Mouse (Mus musculus) bone marrow macrophage, adult 2 months (primary cell): ENCODE measurements around the gene Ctbp2. TPM values are rescaled to one million over a fixed set of nuclear protein-coding genes. Genes with fewer than 3 reads are reported as not detected.
A peak's percentile ranks its signal among the peaks of the same experiment; 100 is the strongest.

ENCODE experiments used
- H3K27ac ChIP-seq: 2 replicates; pipeline ENCODE4 v1.5.1; 2012; ENCODE audit warnings: low read depth, low read length; ENCODE audit not compliant: insufficient read depth
- H3K4me1 ChIP-seq: 2 replicates; pipeline ENCODE4 v1.6.1; 2012; ENCODE audit warnings: low read length; ENCODE audit not compliant: control insufficient read depth, insufficient read depth
- H3K4me3 ChIP-seq: 2 replicates; pipeline ENCODE4 v1.5.1; 2012; ENCODE audit warnings: mild to moderate bottlenecking, low read length, moderate library complexity; ENCODE audit not compliant: insufficient read depth
- CTCF ChIP-seq: IDR thresholded peaks from 2 replicates; pipeline ENCODE4 v1.5.1; 2012; ENCODE audit warnings: low read depth, mild to moderate bottlenecking, low read length, moderate library complexity
- POLR2A ChIP-seq: IDR thresholded peaks from 2 replicates; pipeline ENCODE4 v1.6.1; 2012; ENCODE audit warnings: mild to moderate bottlenecking, low read depth, low read length, borderline replicate concordance
- polyA plus RNA-seq: library from polyadenylated mRNA; stranded (reverse); fragments of >200 nt; gene quantifications from 2 replicates; pipeline ENCODE4 v1.2.4, GENCODE M21; 2012; ENCODE audit not compliant: missing spikeins, insufficient read depth, insufficient read length

The Ctbp2 gene
- 42.7 and 43.8 TPM in 2 replicates for polyA plus RNA-seq

- TF ChIP-seq CTCF (no peak), POLR2A (no peak)
- Histone ChIP-seq H3K27ac (peak within 1 kb of the TSS; percentile 100), H3K4me1 (peaks cover 21% of the 10 kb centered on the region), H3K4me3 (peak within 1 kb of the TSS; percentile 98)
Measured at GRCm38 (mm10) chr7:133123999-133124700, at the start of gene Ctbp2. Gene Ctbp2, minus strand, starts transcription at chr7:133124354.

- Histone ChIP-seq H3K4me1 (no peaks in the 10 kb centered on the region), H3K4me3 (no peak overlapping the region), H3K27ac (no peak overlapping the region)
- TF ChIP-seq CTCF (no peak), POLR2A (no peak)
Measured at GRCm38 (mm10) chr7:133171403-133172032, 47.4 kb upstream of the Ctbp2 start.

GRCm38 (mm10) chr7:133168928-133169327 is 44.8 kb upstream of the Ctbp2 start:
- no peaks in the 10 kb centered on the region for H3K4me1 ChIP-seq
- H3K27ac ChIP-seq, result no peak overlapping the region
- no peak overlapping the region for H3K4me3 ChIP-seq
- no peak for TF ChIP-seq CTCF
- TF ChIP-seq POLR2A, result no peak

GRCm38 (mm10) chr7:133167903-133168302 is 43.7 kb upstream of the Ctbp2 start:
- H3K27ac ChIP-seq, result no peak overlapping the region
- TF ChIP-seq POLR2A (no peak), CTCF (no peak)
- no peaks in the 10 kb centered on the region for H3K4me1 ChIP-seq

GRCm38 (mm10) chr7:133164770-133165169 is 40.6 kb upstream of the Ctbp2 start:
- no peaks in the 10 kb centered on the region for H3K4me1 ChIP-seq
- TF ChIP-seq CTCF, result no peak
- TF ChIP-seq POLR2A, result no peak
- H3K4me3 ChIP-seq, result no peak overlapping the region
- no peak overlapping the region for H3K27ac ChIP-seq

More at GRCm38 (mm10) chr7:133167903-133168302, 43.7 kb upstream of the Ctbp2 start:
- H3K4me3 ChIP-seq, result no peak overlapping the region

GRCm38 (mm10) chr7:133163011-133163410 is 38.9 kb upstream of the Ctbp2 start:
- Histone ChIP-seq H3K4me1 (no peaks in the 10 kb centered on the region), H3K27ac (no peak overlapping the region), H3K4me3 (no peak overlapping the region)
- TF ChIP-seq CTCF, result no peak
- TF ChIP-seq POLR2A, result no peak

GRCm38 (mm10) chr7:133162131-133162530 is 38.0 kb upstream of the Ctbp2 start:
- no peak for TF ChIP-seq CTCF
- no peak for TF ChIP-seq POLR2A
- H3K4me1 ChIP-seq, result no peaks in the 10 kb centered on the region
- H3K27ac ChIP-seq, result no peak overlapping the region
- no peak overlapping the region for H3K4me3 ChIP-seq

GRCm38 (mm10) chr7:133161362-133162080 is 37.4 kb upstream of the Ctbp2 start:
- Histone ChIP-seq H3K4me3 (no peak overlapping the region), H3K4me1 (no peaks in the 10 kb centered on the region), H3K27ac (no peak overlapping the region)
- TF ChIP-seq POLR2A (no peak), CTCF (no peak)

- H3K4me1 ChIP-seq, result no peaks in the 10 kb centered on the region
- H3K27ac ChIP-seq, result no peak overlapping the region
- TF ChIP-seq CTCF, result no peak
- TF ChIP-seq POLR2A, result no peak
Measured at GRCm38 (mm10) chr7:133159519-133159918, 35.4 kb upstream of the Ctbp2 start.

GRCm38 (mm10) chr7:133155621-133156020 is 31.5 kb upstream of the Ctbp2 start:
- peaks cover 4% of the 10 kb centered on the region for H3K4me1 ChIP-seq

More at GRCm38 (mm10) chr7:133159519-133159918, 35.4 kb upstream of the Ctbp2 start:
- no peak overlapping the region for H3K4me3 ChIP-seq

More at GRCm38 (mm10) chr7:133155621-133156020, 31.5 kb upstream of the Ctbp2 start:
- Histone ChIP-seq H3K27ac (no peak overlapping the region), H3K4me3 (no peak overlapping the region)
- TF ChIP-seq POLR2A (no peak), CTCF (no peak)
